Mouse (Mus musculus) midbrain, embryonic 14.5 days (tissue): Measurements from ENCODE around the gene M1ap. TPM values are rescaled to one million over a fixed set of nuclear protein-coding genes. Genes with fewer than 3 reads are reported as not detected.

Source experiments
- ATAC-seq: fragments of 200-750 bp; cut with Nextera tagmentation; 2 replicates; pipeline ENCODE4 v1.8.0; 2017; ENCODE audit warnings: moderate number of reproducible peaks, moderate library complexity; ENCODE audit not compliant: low FRiP score, low TSS enrichment
- DNase-seq: peaks from one replicate; pipeline ENCODE4 v3.0.0-alpha.2; 2015
- H3K27ac ChIP-seq: fragments of 300-500 bp; sonication (generic); replicated peaks from 2 replicates; pipeline ENCODE4 v1.5.1; 2014; ENCODE audit warnings: mild to moderate bottlenecking, low read depth, low read length, moderate library complexity
- H3K27me3 ChIP-seq: fragments of 300-500 bp; sonication (generic); 2 replicates; pipeline ENCODE4 v1.6.1; 2014; ENCODE audit warnings: low read length, control low read depth, mixed read lengths; ENCODE audit not compliant: control insufficient read depth, insufficient read depth
- H3K36me3 ChIP-seq: fragments of 300-500 bp; sonication (generic); 2 replicates; pipeline ENCODE4 v1.6.1; 2014; ENCODE audit warnings: low read length, control low read depth; ENCODE audit not compliant: control insufficient read depth, insufficient read depth
- H3K4me1 ChIP-seq: fragments of 300-500 bp; sonication (generic); 2 replicates; pipeline ENCODE4 v1.6.1; 2014; ENCODE audit warnings: mild to moderate bottlenecking, antibody characterized with exemption, low read length, control low read depth; ENCODE audit not compliant: control insufficient read depth, insufficient read depth
- H3K4me2 ChIP-seq: fragments of 300-500 bp; sonication (generic); 2 replicates; pipeline ENCODE4 v1.6.1; 2014; ENCODE audit warnings: mild to moderate bottlenecking, low read length, moderate library complexity
- H3K4me3 ChIP-seq: fragments of 300-500 bp; sonication (generic); replicated peaks from 2 replicates; pipeline ENCODE4 v1.5.1; 2014; ENCODE audit warnings: low read depth, low read length
- H3K9ac ChIP-seq: fragments of 300-500 bp; sonication (generic); replicated peaks from 2 replicates; pipeline ENCODE4 v1.6.1; 2014; ENCODE audit warnings: mild to moderate bottlenecking, low read length, moderate library complexity
- H3K9me3 ChIP-seq: fragments of 300-500 bp; sonication (generic); 2 replicates; pipeline ENCODE4 v1.6.1; 2016; ENCODE audit warnings: low read length, control low read depth, mixed read lengths; ENCODE audit not compliant: control insufficient read depth
- WGBS: fragments of 180-500 bp; shearing (Covaris S2); extraction: QIAGEN DNeasy Blood & Tissue Kit; methylation state at CpG from one replicate; pipeline ENCODE4 v1.1.7; 2014; 5-methylcytosine and 5-hydroxymethylcytosine counted together
- microRNA-seq: library from miRNA; unstranded; fragments of <30 nt; microRNA quantifications from one replicate; pipeline ENCODE4, GENCODE M21; 2016
- polyA plus RNA-seq: library from polyadenylated mRNA; unstranded; fragments of >200 nt; fragmentation: Nextera tagmentation; extraction: Ambion mirVana; gene quantifications from 2 replicates; pipeline ENCODE4 v1.2.1, GENCODE M21; 2014

The M1ap gene
- polyA plus RNA-seq, 1 experiment from 2014 or later = 0.28 TPM

GRCm38 (mm10) chr6:83071220-83071619, 124.5 kb downstream of the M1ap start:
- Histone ChIP-seq H3K9me3 (no peaks in the 10 kb centered on the region), H3K9ac (no peak overlapping the region), H3K4me2 (no peak overlapping the region), H3K27ac (no peak overlapping the region), H3K36me3 (no peaks in the 10 kb centered on the region), H3K4me1 (0 out of 2 replicates have a peak, but pooled peaks cover 3% of the 10 kb centered on the region), H3K4me3 (no peak overlapping the region), H3K27me3 (peaks cover 94% of the 10 kb centered on the region)
- no peak for DNase-seq
- no peak for ATAC-seq
- 2% methylated on average over 23 of the region's 24 CpGs for WGBS

GRCm38 (mm10) chr6:83074979-83075378, 128.3 kb downstream of the M1ap start:
- Histone ChIP-seq H3K4me3 (no peak overlapping the region), H3K4me2 (no peak overlapping the region), H3K9ac (no peak overlapping the region), H3K27ac (no peak overlapping the region), H3K4me1 (peaks cover 17% of the 10 kb centered on the region), H3K9me3 (no peaks in the 10 kb centered on the region), H3K27me3 (peaks cover 61% of the 10 kb centered on the region), H3K36me3 (peaks cover 1% of the 10 kb centered on the region)
- WGBS = 6% methylated on average over 2 of the region's 2 CpGs
- ATAC-seq (no peak), DNase-seq (peak; percentile 8)

- Histone ChIP-seq H3K4me3 (peak within 1 kb of the TSS; percentile 67), H3K4me2 (peak within 1 kb of the TSS; percentile 96), H3K4me1 (peaks cover 14% of the 10 kb centered on the region), H3K27me3 (peaks cover 39% of the 10 kb centered on the region), H3K9me3 (no peaks in the 10 kb centered on the region), H3K27ac (peak within 1 kb of the TSS; percentile 93), H3K36me3 (peaks cover 20% of the 10 kb centered on the region), H3K9ac (peak within 1 kb of the TSS; percentile 76)
- ATAC-seq = peak; percentile 77
- under 1% methylated on average over 54 of the region's 54 CpGs for WGBS
- DNase-seq = peak; percentile 56
Observed at GRCm38 (mm10) chr6:83077630-83078323, 131.1 kb downstream of the M1ap start, which contains the start of gene Pcgf1. Gene Pcgf1, plus strand, starts transcription at chr6:83077869.

- Histone ChIP-seq H3K4me1 (peaks cover 14% of the 10 kb centered on the region), H3K27me3 (peaks cover 40% of the 10 kb centered on the region), H3K36me3 (peaks cover 20% of the 10 kb centered on the region), H3K9me3 (no peaks in the 10 kb centered on the region), H3K9ac (peak overlapping the region; percentile 76), H3K4me2 (peak overlapping the region; percentile 96), H3K27ac (peak overlapping the region; percentile 93), H3K4me3 (peak overlapping the region; percentile 67)
- WGBS = under 1% methylated on average over 46 of the region's 46 CpGs
- peak; percentile 100 for DNase-seq
- peak; percentile 95 for ATAC-seq
Observed at GRCm38 (mm10) chr6:83078324-83078858, 131.7 kb downstream of the M1ap start.

Small RNA genes lying within 50 kb of the gene (microRNA-seq; reads per million reads assigned to microRNA genes)
- not detected for gene Mir7040

Other genes with a start within 250 kb of the M1ap start
- gene Pole4, start 241.5 kb upstream of the M1ap start, polyA plus RNA-seq = 119 and 134 TPM in 2 replicates
- 2.4 and 4.0 TPM in 2 replicates for gene Hk2, start 172.4 kb upstream of the M1ap start, polyA plus RNA-seq
- 11.3 and 11.5 TPM in 2 replicates for gene Sema4f, start 7.1 kb upstream of the M1ap start, polyA plus RNA-seq
- 1.7 TPM in 2 replicates for gene Dok1, start 86.6 kb downstream of the M1ap start, polyA plus RNA-seq
- 3.1 and 5.5 TPM in 2 replicates for gene Loxl3, start 87.3 kb downstream of the M1ap start, polyA plus RNA-seq
- 111 and 145 TPM in 2 replicates for gene Aup1, start 107.6 kb downstream of the M1ap start, polyA plus RNA-seq
- 38.5 and 53.1 TPM in 2 replicates for gene Htra2, start 108.4 kb downstream of the M1ap start, polyA plus RNA-seq
- gene Dqx1, start 110.9 kb downstream of the M1ap start, polyA plus RNA-seq = 0.53 and 0.68 TPM in 2 replicates
- gene Tlx2, start 123.4 kb downstream of the M1ap start, polyA plus RNA-seq = not detected in 2 replicates
- 43.5 and 58.8 TPM in 2 replicates for gene Pcgf1, start 131.0 kb downstream of the M1ap start, polyA plus RNA-seq
- gene Lbx2, start 139.5 kb downstream of the M1ap start, polyA plus RNA-seq = not detected in 2 replicates
- 4.2 and 6.2 TPM in 2 replicates for gene Ccdc142, start 154.7 kb downstream of the M1ap start, polyA plus RNA-seq
- 4.3 and 4.8 TPM in 2 replicates for gene Gm42688, start 154.7 kb downstream of the M1ap start, polyA plus RNA-seq
- 120 and 139 TPM in 2 replicates for gene Mrpl53, start 162.1 kb downstream of the M1ap start, polyA plus RNA-seq
- gene Mogs, start 168.6 kb downstream of the M1ap start, polyA plus RNA-seq = 22.4 and 22.6 TPM in 2 replicates
- 155 and 157 TPM in 2 replicates for gene Wbp1, start 174.7 kb downstream of the M1ap start, polyA plus RNA-seq
- gene Ino80b, start 178.5 kb downstream of the M1ap start, polyA plus RNA-seq = 13.1 and 14.2 TPM in 2 replicates
- gene Rtkn, start 188.6 kb downstream of the M1ap start, polyA plus RNA-seq = 5.0 and 8.8 TPM in 2 replicates
- gene Wdr54, start 209.5 kb downstream of the M1ap start, polyA plus RNA-seq = 19.4 and 30.3 TPM in 2 replicates
- 5.9 and 7.1 TPM in 2 replicates for gene 1700003E16Rik, start 209.5 kb downstream of the M1ap start, polyA plus RNA-seq
- gene Dctn1, start 219.0 kb downstream of the M1ap start, polyA plus RNA-seq = 134 and 135 TPM in 2 replicates